Mouse (Mus musculus) embryonic stem cell, embryonic (primary cell): ENCODE measurements around the gene Nr4a1.

Source experiments
- CTCF ChIA-PET, 4 experiments: fragments of 300-600 bp in 2 of 4; fragments of 350-600 bp in 2 of 4; sonication (Branson Sonifier 250); formaldehyde crosslinking; loops; one replicate each; lab custom pipeline; 2022; ENCODE audit warnings: inconsistent platforms in 2 of 4; lab: Charles Lee
- POLR2A ChIA-PET, 4 experiments: fragments of 300-600 bp in 2 of 4; fragments of 350-600 bp in 2 of 4; sonication (Branson Sonifier 250); formaldehyde crosslinking; loops; one replicate each; lab custom pipeline; 2022; ENCODE audit warnings: antibody characterized with exemption in 4 of 4, inconsistent platforms in 1 of 4; lab: Charles Lee

The Nr4a1 gene

GRCm38 (mm10) chr15:101260387-101260786, 6.3 kb downstream of the Nr4a1 start:
- CTCF ChIA-PET = interaction anchor here in 2 of 4 experiments (0.7 to 1.1 kb wide), 3 partner anchors 23 to 491 kb away, joined by 7 to 10 read pairs (median 8); partner anchors contain the start of gene Atg101 (in 1 of the 2)
- POLR2A ChIA-PET = interaction anchor here in 3 of 4 experiments (0.5 to 17.4 kb wide), 14 partner anchors 8 to 390 kb away, joined by 3 to 268 read pairs (median 4); partner anchors contain the start of gene Atg101 (in 1 of the 3)

GRCm38 (mm10) chr15:101260874-101261622, 7.0 kb downstream of the Nr4a1 start:
- CTCF ChIA-PET = interaction anchor here in 3 of 4 experiments (0.6 to 1.8 kb wide), 8 partner anchors 15 to 491 kb away, joined by 3 to 10 read pairs (median 4); partner anchors contain the start of gene Atg101 (in 1 of the 3)

GRCm38 (mm10) chr15:101262502-101262901, 8.4 kb downstream of the Nr4a1 start:
- ChIA-PET POLR2A (interaction anchor here in 2 of 4 experiments (0.8 to 17.4 kb wide), 9 partner anchors 10 to 29 kb away, joined by 3 to 268 read pairs (median 4); partner anchors contain the start of gene Atg101 (in 1 of the 2)), CTCF (interaction anchor here in 2 of 4 experiments (0.7 to 1.8 kb wide), 6 partner anchors 16 to 53 kb away, joined by 3 to 4 read pairs (median 3); partner anchors contain the start of gene Atg101 (in 1 of the 2))

More at GRCm38 (mm10) chr15:101260874-101261622, 7.0 kb downstream of the Nr4a1 start:
- POLR2A ChIA-PET = interaction anchor here in 3 of 4 experiments (0.5 to 17.4 kb wide), 20 partner anchors 9 to 530 kb away, joined by 3 to 268 read pairs (median 4); partner anchors contain the start of gene Atg101 (in 1 of the 3)

- POLR2A ChIA-PET = interaction anchor here in 3 of 4 experiments (0.6 to 17.4 kb wide), 49 partner anchors 10 to 1245 kb away, joined by 3 to 268 read pairs (median 4); partner anchors contain the start of genes Atg101 (in 2 of the 3), Nr4a1 (in 2 of the 3), 6030408B16Rik (in 1 of the 3) and Grasp (in 1 of the 3)
- CTCF ChIA-PET = interaction anchor here (0.5 to 3.5 kb wide), 26 partner anchors 9 to 1508 kb away, joined by 3 to 22 read pairs (median 4); partner anchors contain the start of gene Nr4a1 (in 1 of the 4)
Measured at GRCm38 (mm10) chr15:101266132-101266963, 12.3 kb downstream of the Nr4a1 start.

- POLR2A ChIA-PET = interaction anchor here in 3 of 4 experiments (0.6 to 17.4 kb wide), 49 partner anchors 9 to 761 kb away, joined by 3 to 268 read pairs (median 4); partner anchors contain the start of genes Atg101 (in 3 of the 3), Nr4a1 (in 2 of the 3), 6030408B16Rik (in 1 of the 3) and Grasp (in 1 of the 3)
- CTCF ChIA-PET = interaction anchor here (0.6 to 3.5 kb wide), 29 partner anchors 9 to 1509 kb away, joined by 3 to 22 read pairs (median 4); partner anchors contain the start of genes Atg101 (in 1 of the 4) and Nr4a1 (in 1 of the 4)
Measured at GRCm38 (mm10) chr15:101267053-101268032, 13.3 kb downstream of the Nr4a1 start.

GRCm38 (mm10) chr15:101270101-101270820, 16.2 kb downstream of the Nr4a1 start:
- ChIA-PET POLR2A (interaction anchor here in 3 of 4 experiments (0.5 to 17.4 kb wide), 20 partner anchors 9 to 1665 kb away, joined by 3 to 268 read pairs (median 4); partner anchors contain the start of gene Atg101 (in 1 of the 3)), CTCF (interaction anchor here in 3 of 4 experiments (0.5 to 2.3 kb wide), 14 partner anchors 9 to 1799 kb away, joined by 3 to 7 read pairs (median 4); partner anchors contain the start of gene Atg101 (in 1 of the 3))

- ChIA-PET CTCF (interaction anchor here in 2 of 4 experiments (0.6 to 2.3 kb wide), 4 partner anchors 12 to 33 kb away, joined by 3 to 7 read pairs (median 4); no protein-coding TSS in a partner anchor), POLR2A (interaction anchor here in 1 of 4 experiments (0.6 to 17.4 kb wide), 5 partner anchors 8 to 29 kb away, joined by 3 to 268 read pairs (median 6); partner anchors contain the start of genes Atg101 and Nr4a1)
Measured at GRCm38 (mm10) chr15:101271107-101271506, 17.0 kb downstream of the Nr4a1 start.

GRCm38 (mm10) chr15:101271513-101271912, 17.4 kb downstream of the Nr4a1 start:
- POLR2A ChIA-PET = interaction anchor here in 2 of 4 experiments (0.5 to 17.4 kb wide), 5 partner anchors 8 to 29 kb away, joined by 3 to 268 read pairs (median 5); partner anchors contain the start of genes Atg101 (in 1 of the 2) and Nr4a1 (in 1 of the 2)

GRCm38 (mm10) chr15:101274380-101274779, 20.3 kb downstream of the Nr4a1 start:
- ChIA-PET CTCF (interaction anchor here (0.6 to 2.4 kb wide), 9 partner anchors 9 to 62 kb away, joined by 3 to 11 read pairs (median 4); no protein-coding TSS in a partner anchor), POLR2A (interaction anchor here in 2 of 4 experiments (0.8 to 16.9 kb wide), 17 partner anchors 9 to 80 kb away, joined by 3 to 268 read pairs (median 5); partner anchors contain the start of genes Atg101 (in 2 of the 2), Grasp (in 1 of the 2) and Nr4a1 (in 1 of the 2))

More at GRCm38 (mm10) chr15:101271513-101271912, 17.4 kb downstream of the Nr4a1 start:
- CTCF ChIA-PET = interaction anchor here in 2 of 4 experiments (0.6 to 2.3 kb wide), 4 partner anchors 11 to 34 kb away, joined by 3 to 7 read pairs (median 4); no protein-coding TSS in a partner anchor

- ChIA-PET POLR2A (interaction anchor here (0.7 to 16.9 kb wide), 24 partner anchors 9 to 54 kb away, joined by 3 to 268 read pairs (median 4); partner anchors contain the start of genes 6030408B16Rik (in 1 of the 4), Grasp (in 1 of the 4) and Nr4a1 (in 1 of the 4)), CTCF (interaction anchor here in 3 of 4 experiments (0.6 to 5.1 kb wide), 8 partner anchors 9 to 184 kb away, joined by 3 to 32 read pairs (median 6); no protein-coding TSS in a partner anchor)
Measured at GRCm38 (mm10) chr15:101277351-101277899, 23.4 kb downstream of the Nr4a1 start.

GRCm38 (mm10) chr15:101278589-101278988, 24.5 kb downstream of the Nr4a1 start:
- POLR2A ChIA-PET = interaction anchor here (0.5 to 16.9 kb wide), 19 partner anchors 12 to 55 kb away, joined by 3 to 268 read pairs (median 4); partner anchors contain the start of genes 6030408B16Rik (in 1 of the 4), Grasp (in 1 of the 4) and Nr4a1 (in 1 of the 4)
- CTCF ChIA-PET = interaction anchor here in 3 of 4 experiments (0.7 to 5.1 kb wide), 6 partner anchors 9 to 57 kb away, joined by 3 to 32 read pairs (median 6); no protein-coding TSS in a partner anchor

GRCm38 (mm10) chr15:101279430-101279999, 25.4 kb downstream of the Nr4a1 start:
- ChIA-PET POLR2A (interaction anchor here in 3 of 4 experiments (0.6 to 16.9 kb wide), 24 partner anchors 11 to 1126 kb away, joined by 3 to 268 read pairs (median 4); partner anchors contain the start of genes 6030408B16Rik (in 1 of the 3), Grasp (in 1 of the 3), Nr4a1 (in 1 of the 3) and Sp1 (in 1 of the 3)), CTCF (interaction anchor here (0.6 to 5.1 kb wide), 11 partner anchors 10 to 282 kb away, joined by 3 to 32 read pairs (median 4); no protein-coding TSS in a partner anchor)

- POLR2A ChIA-PET = interaction anchor here (0.6 to 16.9 kb wide), 18 partner anchors 9 to 138 kb away, joined by 3 to 268 read pairs (median 7); partner anchors contain the start of genes 6030408B16Rik (in 1 of the 4) and Nr4a1 (in 1 of the 4)
- CTCF ChIA-PET = interaction anchor here (1.0 to 2.5 kb wide), 15 partner anchors 9 to 109 kb away, joined by 3 to 22 read pairs (median 7); partner anchors contain the start of gene 6030408B16Rik (in 1 of the 4)
Measured at GRCm38 (mm10) chr15:101282471-101282870, 28.4 kb downstream of the Nr4a1 start.
